Mouse (Mus musculus) heart, embryonic 13.5 days (tissue): ENCODE data around the gene Gm12216. TPM values are rescaled to one million over a fixed set of nuclear protein-coding genes. Genes with fewer than 3 reads are reported as not detected.

Source experiments
- ATAC-seq: fragments of 200-750 bp; cut with Nextera tagmentation; 2 replicates; pipeline ENCODE4 v1.8.0; 2017; ENCODE audit warnings: moderate TSS enrichment; ENCODE audit not compliant: insufficient number of reproducible peaks, low FRiP score, low TSS enrichment; ENCODE audit errors: extremely low read depth
- H3K27ac ChIP-seq: fragments of 300-500 bp; sonication (generic); replicated peaks from 2 replicates; pipeline ENCODE4 v1.5.1; 2015; ENCODE audit warnings: moderate library complexity, mild to moderate bottlenecking, inconsistent platforms
- H3K27me3 ChIP-seq: fragments of 300-500 bp; sonication (generic); replicated peaks from 2 replicates; pipeline ENCODE4 v1.6.1; 2015; ENCODE audit warnings: mild to moderate bottlenecking, inconsistent platforms
- H3K36me3 ChIP-seq: fragments of 300-500 bp; sonication (generic); 2 replicates; pipeline ENCODE4 v1.6.1; 2015; ENCODE audit warnings: mild to moderate bottlenecking, inconsistent platforms
- H3K4me1 ChIP-seq: fragments of 300-500 bp; sonication (generic); 2 replicates; pipeline ENCODE4 v1.6.1; 2015; ENCODE audit warnings: inconsistent platforms
- H3K4me2 ChIP-seq: fragments of 300-500 bp; sonication (generic); 2 replicates; pipeline ENCODE4 v1.6.1; 2015; ENCODE audit warnings: inconsistent platforms, mild to moderate bottlenecking, moderate library complexity
- H3K4me3 ChIP-seq: fragments of 300-500 bp; sonication (generic); 2 replicates; pipeline ENCODE4 v1.5.1; 2015; ENCODE audit warnings: moderate library complexity, mild to moderate bottlenecking, inconsistent platforms
- H3K9ac ChIP-seq: fragments of 300-500 bp; sonication (generic); 2 replicates; pipeline ENCODE4 v1.6.1; 2015; ENCODE audit warnings: inconsistent platforms, mild to moderate bottlenecking, moderate library complexity
- H3K9me3 ChIP-seq: fragments of 300-500 bp; sonication (generic); 2 replicates; pipeline ENCODE4 v1.6.1; 2016; ENCODE audit warnings: inconsistent platforms
- WGBS: fragments of 180-500 bp; shearing (Covaris S2); methylation state at CpG from one replicate; pipeline ENCODE4 v1.1.7; 2015; ENCODE audit warnings: mixed read lengths; 5-methylcytosine and 5-hydroxymethylcytosine counted together
- polyA plus RNA-seq: library from polyadenylated mRNA; unstranded; fragments of >200 nt; fragmentation: Nextera tagmentation; extraction: Ambion mirVana; gene quantifications from 2 replicates; pipeline ENCODE4 v1.2.1, GENCODE M21; 2015

Gene Gm12216
- polyA plus RNA-seq, 1 experiment from 2014 or later, result 0.25 TPM

GRCm38 (mm10) chr11:53789277-53789676 lies 69.8 kb downstream of the Gm12216 start:
- ATAC-seq, result no peak
- Histone ChIP-seq H3K9ac (no peak overlapping the region), H3K4me1 (peaks cover 13% of the 10 kb centered on the region), H3K4me2 (no peak overlapping the region), H3K27ac (no peak overlapping the region), H3K36me3 (0 out of 2 replicates have a peak, but pooled peaks cover 3% of the 10 kb centered on the region), H3K9me3 (peaks cover 11% of the 10 kb centered on the region; the same call in 1 of the 2 replicates), H3K27me3 (no peaks in the 10 kb centered on the region), H3K4me3 (no peak overlapping the region)
- WGBS, result 50% methylated on average over 3 of the region's 3 CpGs

GRCm38 (mm10) chr11:53788196-53788595 lies 70.9 kb downstream of the Gm12216 start:
- H3K4me2 ChIP-seq, result no peak overlapping the region
- H3K4me1 ChIP-seq, result peaks cover 8% of the 10 kb centered on the region
- ATAC-seq, result no peak
- WGBS, result 74% methylated on average over 8 of the region's 8 CpGs
- peaks cover 11% of the 10 kb centered on the region; the same call in 1 of the 2 replicates for H3K9me3 ChIP-seq
- 0 out of 2 replicates have a peak, but pooled peaks cover 3% of the 10 kb centered on the region for H3K36me3 ChIP-seq
- no peak overlapping the region for H3K27ac ChIP-seq
- no peak overlapping the region for H3K4me3 ChIP-seq
- no peaks in the 10 kb centered on the region for H3K27me3 ChIP-seq
- no peak overlapping the region for H3K9ac ChIP-seq

GRCm38 (mm10) chr11:53786058-53787031 lies 72.7 kb downstream of the Gm12216 start:
- WGBS, result 69% methylated on average over 13 of the region's 13 CpGs
- no peak overlapping the region for H3K4me3 ChIP-seq
- peaks cover 7% of the 10 kb centered on the region; the same call in 1 of the 2 replicates for H3K9me3 ChIP-seq
- peaks cover 9% of the 10 kb centered on the region for H3K4me1 ChIP-seq
- ATAC-seq, result no peak
- no peak overlapping the region for H3K27ac ChIP-seq
- H3K4me2 ChIP-seq, result no peak overlapping the region
- H3K9ac ChIP-seq, result no peak overlapping the region
- H3K36me3 ChIP-seq, result 0 out of 2 replicates have a peak, but pooled peaks cover 3% of the 10 kb centered on the region
- no peaks in the 10 kb centered on the region for H3K27me3 ChIP-seq

- no peak overlapping the region for H3K9ac ChIP-seq
- H3K4me1 ChIP-seq, result peaks cover 11% of the 10 kb centered on the region
- peaks cover 4% of the 10 kb centered on the region; the same call in 1 of the 2 replicates for H3K9me3 ChIP-seq
- no peak overlapping the region for H3K4me3 ChIP-seq
- H3K27ac ChIP-seq, result no peak overlapping the region
- H3K4me2 ChIP-seq, result no peak overlapping the region
- 64% methylated on average over 3 of the region's 3 CpGs for WGBS
- 0 out of 2 replicates have a peak, but pooled peaks cover 2% of the 10 kb centered on the region for H3K36me3 ChIP-seq
- no peaks in the 10 kb centered on the region for H3K27me3 ChIP-seq
- ATAC-seq, result no peak
Measured at GRCm38 (mm10) chr11:53785311-53785936, 73.6 kb downstream of the Gm12216 start.

- no peak overlapping the region for H3K27ac ChIP-seq
- H3K4me1 ChIP-seq, result peaks cover 11% of the 10 kb centered on the region
- H3K9me3 ChIP-seq, result no peaks in the 10 kb centered on the region
- no peaks in the 10 kb centered on the region for H3K27me3 ChIP-seq
- ATAC-seq, result no peak
- H3K4me2 ChIP-seq, result no peak overlapping the region
- no peak overlapping the region for H3K4me3 ChIP-seq
- H3K9ac ChIP-seq, result no peak overlapping the region
- peaks cover 9% of the 10 kb centered on the region for H3K36me3 ChIP-seq
- WGBS, result 82% methylated on average over 9 of the region's 9 CpGs
Measured at GRCm38 (mm10) chr11:53783288-53783687, 75.8 kb downstream of the Gm12216 start.

- Histone ChIP-seq H3K4me2 (no peak overlapping the region), H3K4me3 (no peak overlapping the region), H3K27me3 (no peaks in the 10 kb centered on the region), H3K9ac (no peak overlapping the region), H3K27ac (no peak overlapping the region), H3K9me3 (no peaks in the 10 kb centered on the region), H3K4me1 (peaks cover 11% of the 10 kb centered on the region), H3K36me3 (peaks cover 23% of the 10 kb centered on the region)
- WGBS, result 81% methylated on average over 7 of the region's 7 CpGs
- no peak for ATAC-seq
Measured at GRCm38 (mm10) chr11:53781964-53782363, 77.1 kb downstream of the Gm12216 start.

GRCm38 (mm10) chr11:53781201-53781775 lies 77.8 kb downstream of the Gm12216 start:
- Histone ChIP-seq H3K27ac (no peak overlapping the region), H3K9me3 (no peaks in the 10 kb centered on the region), H3K4me1 (peaks cover 11% of the 10 kb centered on the region), H3K9ac (no peak overlapping the region), H3K36me3 (peaks cover 29% of the 10 kb centered on the region), H3K4me2 (no peak overlapping the region), H3K27me3 (no peaks in the 10 kb centered on the region), H3K4me3 (no peak overlapping the region)
- 84% methylated on average over 4 of the region's 4 CpGs for WGBS
- ATAC-seq, result no peak

- WGBS, result 44% methylated on average over 3 of the region's 3 CpGs
- peaks cover 7% of the 10 kb centered on the region for H3K4me1 ChIP-seq
- no peak for ATAC-seq
- no peaks in the 10 kb centered on the region for H3K27me3 ChIP-seq
- H3K4me3 ChIP-seq, result no peak overlapping the region
- no peak overlapping the region for H3K27ac ChIP-seq
- H3K9ac ChIP-seq, result no peak overlapping the region
- peaks cover 40% of the 10 kb centered on the region for H3K36me3 ChIP-seq
- no peaks in the 10 kb centered on the region for H3K9me3 ChIP-seq
- no peak overlapping the region for H3K4me2 ChIP-seq
Measured at GRCm38 (mm10) chr11:53780262-53780661, 78.8 kb downstream of the Gm12216 start.

- WGBS, result 66% methylated on average over 2 of the region's 2 CpGs
- H3K27me3 ChIP-seq, result no peaks in the 10 kb centered on the region
- no peaks in the 10 kb centered on the region for H3K9me3 ChIP-seq
- peaks cover 44% of the 10 kb centered on the region for H3K36me3 ChIP-seq
- no peak overlapping the region for H3K4me3 ChIP-seq
- no peak overlapping the region for H3K4me2 ChIP-seq
- no peak overlapping the region for H3K9ac ChIP-seq
- H3K27ac ChIP-seq, result no peak overlapping the region
- no peak for ATAC-seq
- peaks cover 7% of the 10 kb centered on the region for H3K4me1 ChIP-seq
Measured at GRCm38 (mm10) chr11:53779808-53780207, 79.2 kb downstream of the Gm12216 start.

GRCm38 (mm10) chr11:53778455-53778854 lies 80.6 kb downstream of the Gm12216 start:
- ATAC-seq, result no peak
- Histone ChIP-seq H3K27me3 (no peaks in the 10 kb centered on the region), H3K36me3 (peaks cover 58% of the 10 kb centered on the region), H3K4me3 (no peak overlapping the region), H3K9me3 (no peaks in the 10 kb centered on the region), H3K9ac (no peak overlapping the region), H3K4me2 (no peak overlapping the region), H3K4me1 (peaks cover 7% of the 10 kb centered on the region), H3K27ac (no peak overlapping the region)
- WGBS, result 59% methylated on average over 5 of the region's 5 CpGs

GRCm38 (mm10) chr11:53777736-53778135 lies 81.3 kb downstream of the Gm12216 start:
- H3K4me2 ChIP-seq, result no peak overlapping the region
- WGBS, result 68% methylated on average over 5 of the region's 5 CpGs
- no peak overlapping the region for H3K27ac ChIP-seq
- H3K4me1 ChIP-seq, result peaks cover 7% of the 10 kb centered on the region
- no peak overlapping the region for H3K4me3 ChIP-seq
- H3K9me3 ChIP-seq, result no peaks in the 10 kb centered on the region
- no peaks in the 10 kb centered on the region for H3K27me3 ChIP-seq
- no peak for ATAC-seq
- H3K36me3 ChIP-seq, result peaks cover 62% of the 10 kb centered on the region
- H3K9ac ChIP-seq, result no peak overlapping the region
